Mouse (Mus musculus) stomach, postnatal 0 days (tissue): ENCODE measurements around the gene Iqch. TPM values are rescaled to one million over a fixed set of nuclear protein-coding genes. Genes with fewer than 3 reads are reported as not detected.
A peak's percentile ranks its signal among the peaks of the same experiment; 100 is the strongest.

ENCODE experiments used
- ATAC-seq: fragments of 200-750 bp; cut with Nextera tagmentation; 2 replicates; pipeline ENCODE4 v1.8.0; 2017; ENCODE audit not compliant: low FRiP score, low TSS enrichment
- DNase-seq: peaks from one replicate; pipeline ENCODE4 v3.0.0-alpha.2; 2016; ENCODE audit warnings: low spot score
- H3K27ac ChIP-seq: fragments of 300-500 bp; sonication (generic); replicated peaks from 2 replicates; pipeline ENCODE4 v1.5.1; 2014; ENCODE audit warnings: mild to moderate bottlenecking, control low read depth
- H3K27me3 ChIP-seq: fragments of 300-500 bp; sonication (generic); 2 replicates; pipeline ENCODE4 v1.6.1; 2014; ENCODE audit warnings: low read length; ENCODE audit not compliant: control insufficient read depth, insufficient read depth
- H3K36me3 ChIP-seq: fragments of 300-500 bp; sonication (generic); 2 replicates; pipeline ENCODE4 v1.6.1; 2014; ENCODE audit warnings: low read length, mixed read lengths; ENCODE audit not compliant: control insufficient read depth, insufficient read depth
- H3K4me1 ChIP-seq: fragments of 300-500 bp; sonication (generic); replicated peaks from 2 replicates; pipeline ENCODE4 v1.6.1; 2014; ENCODE audit warnings: antibody characterized with exemption; ENCODE audit not compliant: control insufficient read depth, insufficient read depth
- H3K4me2 ChIP-seq: fragments of 300-500 bp; sonication (generic); replicated peaks from 2 replicates; pipeline ENCODE4 v1.6.1; 2014; ENCODE audit warnings: low read depth, mild to moderate bottlenecking, control low read depth, moderate library complexity
- H3K4me3 ChIP-seq: fragments of 300-500 bp; sonication (generic); 2 replicates; pipeline ENCODE4 v1.5.1; 2014; ENCODE audit warnings: low read depth, low read length, control low read depth
- H3K9ac ChIP-seq: fragments of 300-500 bp; sonication (generic); 2 replicates; pipeline ENCODE4 v1.6.1; 2014; ENCODE audit warnings: mild to moderate bottlenecking, low read length, control low read depth, mixed read lengths
- H3K9me3 ChIP-seq: fragments of 300-500 bp; sonication (generic); 2 replicates; pipeline ENCODE4 v1.6.1; 2016; ENCODE audit warnings: low read length; ENCODE audit not compliant: control insufficient read depth
- CTCF ChIP-seq: IDR thresholded peaks from 2 replicates; pipeline ENCODE4 v1.5.1; 2016; ENCODE audit warnings: antibody characterized with exemption, low read depth, mild to moderate bottlenecking, moderate library complexity
- EP300 ChIP-seq: optimal IDR thresholded peaks from 2 replicates; pipeline ENCODE3; 2016; ENCODE audit warnings: antibody characterized with exemption
- WGBS: fragments of 180-500 bp; shearing (Covaris S2); extraction: QIAGEN DNeasy Blood & Tissue Kit; methylation state at CpG from one replicate; pipeline ENCODE4 v1.1.7; 2014; 5-methylcytosine and 5-hydroxymethylcytosine counted together
- polyA plus RNA-seq: library from polyadenylated mRNA; unstranded; fragments of >200 nt; fragmentation: Nextera tagmentation; extraction: Ambion mirVana; gene quantifications from 2 replicates; pipeline ENCODE4 v1.2.1, GENCODE M21; 2015

Iqch gene
- polyA plus RNA-seq, 1 experiment from 2014 or later = not detected

GRCm38 (mm10) chr9:63585251-63585650 is 17.0 kb downstream of the Iqch start:
- 68% methylated on average over 6 of the region's 6 CpGs for WGBS
- no peak for TF ChIP-seq EP300
- Histone ChIP-seq H3K4me1 (no peaks in the 10 kb centered on the region), H3K4me3 (no peak overlapping the region), H3K9me3 (no peaks in the 10 kb centered on the region), H3K27ac (no peak overlapping the region), H3K9ac (no peak overlapping the region), H3K4me2 (no peak overlapping the region), H3K27me3 (no peaks in the 10 kb centered on the region), H3K36me3 (no peaks in the 10 kb centered on the region)
- no peak for ATAC-seq
- no peak for DNase-seq

GRCm38 (mm10) chr9:63581778-63582177 is 20.5 kb downstream of the Iqch start:
- ATAC-seq (no peak), DNase-seq (no peak)
- TF ChIP-seq EP300 = no peak
- TF ChIP-seq CTCF = no peak
- 77% methylated on average over 4 of the region's 4 CpGs for WGBS
- no peaks in the 10 kb centered on the region for H3K4me1 ChIP-seq
- H3K9me3 ChIP-seq = no peaks in the 10 kb centered on the region
- H3K4me3 ChIP-seq = no peak overlapping the region
- no peaks in the 10 kb centered on the region for H3K27me3 ChIP-seq
- H3K27ac ChIP-seq = no peak overlapping the region
- no peak overlapping the region for H3K9ac ChIP-seq
- H3K36me3 ChIP-seq = no peaks in the 10 kb centered on the region
- no peak overlapping the region for H3K4me2 ChIP-seq

GRCm38 (mm10) chr9:63580046-63580445 is 22.2 kb downstream of the Iqch start:
- DNase-seq = no peak
- 52% methylated on average over 2 of the region's 2 CpGs for WGBS
- H3K27ac ChIP-seq = no peak overlapping the region
- H3K36me3 ChIP-seq = no peaks in the 10 kb centered on the region
- no peak overlapping the region for H3K9ac ChIP-seq
- H3K4me2 ChIP-seq = no peak overlapping the region
- no peaks in the 10 kb centered on the region for H3K27me3 ChIP-seq
- H3K4me3 ChIP-seq = no peak overlapping the region
- ATAC-seq = no peak
- H3K4me1 ChIP-seq = no peaks in the 10 kb centered on the region
- H3K9me3 ChIP-seq = no peaks in the 10 kb centered on the region
- no peak for TF ChIP-seq EP300
- TF ChIP-seq CTCF = no peak

- H3K27ac ChIP-seq = no peak overlapping the region
- H3K4me3 ChIP-seq = no peak overlapping the region
- no peaks in the 10 kb centered on the region for H3K4me1 ChIP-seq
- ATAC-seq (no peak), DNase-seq (no peak)
- no peak overlapping the region for H3K4me2 ChIP-seq
- no peaks in the 10 kb centered on the region for H3K36me3 ChIP-seq
- 82% methylated on average over 5 of the region's 5 CpGs for WGBS
- H3K9me3 ChIP-seq = no peaks in the 10 kb centered on the region
- no peaks in the 10 kb centered on the region for H3K27me3 ChIP-seq
- H3K9ac ChIP-seq = no peak overlapping the region
- TF ChIP-seq EP300 (no peak), CTCF (peak; percentile 46)
These were observed 22.6 kb downstream of the Iqch start for GRCm38 (mm10) chr9:63579644-63580043.

- Histone ChIP-seq H3K27ac (no peak overlapping the region), H3K4me3 (no peak overlapping the region), H3K36me3 (no peaks in the 10 kb centered on the region), H3K4me2 (no peak overlapping the region), H3K27me3 (no peaks in the 10 kb centered on the region), H3K4me1 (no peaks in the 10 kb centered on the region), H3K9ac (no peak overlapping the region), H3K9me3 (no peaks in the 10 kb centered on the region)
- no peak for ATAC-seq
- DNase-seq = no peak
- WGBS = 82% methylated on average over 3 of the region's 3 CpGs
- TF ChIP-seq EP300 = no peak
- TF ChIP-seq CTCF = no peak
These were observed 24.8 kb downstream of the Iqch start for GRCm38 (mm10) chr9:63577469-63577868.

- ATAC-seq = no peak
- 68% methylated on average over 7 of the region's 7 CpGs for WGBS
These were observed 29.4 kb downstream of the Iqch start for GRCm38 (mm10) chr9:63572874-63573273.

More at GRCm38 (mm10) chr9:63572874-63573273, 29.4 kb downstream of the Iqch start:
- no peak overlapping the region for H3K27ac ChIP-seq
- H3K9me3 ChIP-seq = no peaks in the 10 kb centered on the region
- no peak overlapping the region for H3K4me3 ChIP-seq
- TF ChIP-seq CTCF = peak; percentile 18
- no peak for TF ChIP-seq EP300
- no peak overlapping the region for H3K9ac ChIP-seq
- DNase-seq = no peak
- H3K4me1 ChIP-seq = no peaks in the 10 kb centered on the region
- H3K36me3 ChIP-seq = no peaks in the 10 kb centered on the region
- H3K27me3 ChIP-seq = no peaks in the 10 kb centered on the region
- no peak overlapping the region for H3K4me2 ChIP-seq
